Mouse (Mus musculus) cerebellum, postnatal 14 days (tissue): ENCODE data around the gene Vegfb.

ENCODE experiments used
- DNase-seq, 2 experiments: peaks; one replicate each; pipeline ENCODE4 v3.0.0; 2021; ENCODE audit warnings: mixed read lengths in 2 of 2

Vegfb gene

DNA sequence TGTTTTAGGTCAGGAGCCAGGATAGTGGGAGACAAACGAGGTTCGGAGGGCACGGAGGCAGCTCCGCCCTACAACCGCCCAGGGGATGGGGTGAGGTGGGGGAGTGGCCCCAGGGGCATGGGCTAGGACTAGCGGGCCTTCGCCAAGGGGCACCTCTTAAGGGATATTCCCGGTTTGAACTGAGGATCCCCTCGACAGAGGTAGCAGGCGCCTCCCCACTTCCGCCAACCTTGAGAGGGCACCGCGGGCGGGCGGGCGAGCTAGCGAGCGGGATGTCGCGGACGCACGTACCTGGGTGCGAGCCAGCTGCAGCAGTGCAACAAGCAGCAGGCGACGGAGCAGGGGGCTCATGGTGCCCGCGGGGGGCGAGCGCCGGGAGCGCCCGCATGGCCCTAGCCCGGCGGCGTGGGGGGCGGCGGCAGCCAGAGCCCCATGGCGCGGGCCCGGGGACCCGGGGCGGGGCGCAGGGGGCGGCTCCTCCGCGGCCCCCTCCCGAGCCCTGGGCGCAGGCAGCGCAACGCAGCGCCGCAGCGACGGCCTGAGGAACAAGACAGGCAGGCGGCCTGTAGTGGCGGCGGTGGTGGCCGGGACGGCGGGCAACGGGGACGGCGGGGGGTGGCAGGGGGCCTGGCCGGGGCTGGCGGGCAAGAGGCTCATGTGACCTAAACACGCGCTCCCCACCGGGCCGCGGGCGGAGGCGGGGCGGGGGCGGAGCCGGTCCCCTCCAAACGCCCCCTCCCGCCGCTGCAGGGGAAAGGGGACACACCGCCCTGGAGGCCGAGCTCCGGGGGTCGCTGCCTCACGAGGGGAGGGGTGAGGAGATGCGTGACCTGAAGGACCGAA, at the start of gene Vegfb:
Gene Vegfb, minus strand, starts transcription at position 591 of the 843 bp plus-strand sequence.
- peak; percentile 73 to 78 for DNase-seq

DNA sequence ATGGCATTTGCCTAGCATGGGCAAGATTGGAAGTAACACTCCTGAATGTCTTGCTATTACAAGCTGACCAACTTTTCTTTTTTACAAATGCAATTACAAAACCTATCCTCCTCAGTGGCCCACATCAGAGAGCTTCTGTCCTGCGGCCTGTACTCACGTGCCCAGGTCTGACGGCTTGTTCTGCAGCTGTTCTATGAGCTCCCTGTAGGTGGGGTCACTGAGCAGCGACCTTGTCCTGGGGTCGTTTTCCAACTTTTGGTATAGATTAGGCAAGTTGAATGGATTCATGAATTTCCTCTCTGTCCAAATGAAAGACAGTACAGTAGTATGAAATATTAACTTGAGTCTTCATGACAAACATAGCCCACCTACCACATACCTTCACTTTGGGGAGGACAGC, 46.6 kb upstream of the Vegfb start:
- no peak for DNase-seq

DNA sequence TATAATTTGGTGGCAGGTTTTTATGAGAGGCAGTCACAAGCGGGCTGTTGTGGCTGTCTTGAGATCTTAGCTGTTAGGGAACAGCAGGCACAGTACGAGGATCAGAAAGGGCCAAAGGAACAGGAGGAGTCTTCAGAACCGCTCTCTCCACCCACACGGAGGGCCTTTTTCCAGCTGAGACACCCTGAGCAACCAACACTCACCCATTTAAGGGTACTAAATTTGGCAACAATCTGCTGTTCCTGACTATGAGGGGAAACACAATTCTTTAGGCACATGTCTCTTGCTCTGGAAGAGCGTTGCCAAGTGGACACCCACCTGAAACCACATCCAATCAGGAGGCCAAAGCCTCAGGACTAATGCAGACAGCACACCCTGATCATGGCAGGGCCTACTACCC, 42.1 kb upstream of the Vegfb start:
- no peak for DNase-seq

DNA sequence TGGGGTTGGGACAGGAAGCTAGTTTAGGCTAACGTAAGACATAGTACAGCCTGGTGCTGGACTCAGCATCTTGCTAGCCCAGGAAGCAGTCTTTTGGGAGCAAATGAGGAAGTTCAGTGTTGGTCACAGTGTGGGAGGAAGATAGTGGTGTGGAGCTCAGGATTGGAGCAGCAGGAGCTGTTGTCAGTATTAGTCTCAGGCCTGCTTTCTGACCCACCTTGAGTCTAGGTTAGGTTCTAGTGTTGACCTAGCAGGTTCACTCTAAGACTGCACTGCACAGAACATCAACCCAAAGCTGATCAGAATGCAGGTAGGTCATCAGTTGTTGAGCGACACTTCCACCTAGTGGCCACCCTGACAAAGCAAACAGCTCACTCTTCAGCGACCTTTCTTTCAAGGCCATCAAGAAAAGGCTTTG, 32.8 kb upstream of the Vegfb start:
- DNase-seq = peak; percentile 80 to 83

DNA sequence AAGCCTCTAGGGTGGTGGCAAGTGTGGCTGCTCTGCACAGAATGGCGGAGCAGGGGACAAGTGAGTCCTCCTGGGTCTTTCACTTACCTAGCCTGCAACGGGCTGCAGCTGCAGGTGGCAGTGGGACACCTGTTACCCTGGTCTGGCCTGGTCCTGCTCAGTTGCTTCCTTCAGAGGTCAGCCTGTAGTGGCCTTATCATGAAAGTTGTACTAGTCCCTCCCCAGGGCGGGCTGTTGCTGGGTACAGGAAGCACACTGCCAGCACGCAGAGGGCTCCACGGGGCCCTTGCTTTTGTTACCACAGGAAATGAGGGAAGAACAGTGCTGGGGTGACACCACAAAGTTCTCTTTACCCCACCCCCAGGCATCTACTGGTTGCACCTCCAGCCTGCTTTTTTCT, 31.7 kb upstream of the Vegfb start, which contains the start of gene Fermt3:
Gene Fermt3, minus strand, starts transcription at position 279 of the 400 bp plus-strand sequence.
- no peak for DNase-seq

DNA sequence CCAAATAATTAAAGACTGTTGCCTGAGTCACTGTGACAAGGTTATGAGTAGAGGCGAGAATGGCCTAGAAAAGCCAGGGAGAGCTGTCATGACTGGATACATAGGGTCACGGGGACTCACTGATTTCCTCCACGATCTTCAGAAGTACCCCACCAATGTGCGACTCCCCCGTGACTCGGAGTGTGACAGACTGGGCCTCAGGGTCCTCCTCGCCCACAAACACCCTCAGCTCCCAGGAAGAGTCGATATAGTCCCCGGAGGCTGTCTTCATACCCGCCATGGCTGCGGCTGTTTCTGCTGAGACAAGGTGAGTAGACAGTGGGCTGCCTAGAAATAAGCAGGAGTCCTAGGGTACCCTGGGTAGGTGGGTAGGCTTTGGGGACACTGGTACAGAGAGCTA, 31.1 kb upstream of the Vegfb start:
- DNase-seq = no peak

- DNase-seq = no peak
Measured at GRCm38 (mm10) chr19:7017541-7018457, 30.3 kb upstream of the Vegfb start.

DNA sequence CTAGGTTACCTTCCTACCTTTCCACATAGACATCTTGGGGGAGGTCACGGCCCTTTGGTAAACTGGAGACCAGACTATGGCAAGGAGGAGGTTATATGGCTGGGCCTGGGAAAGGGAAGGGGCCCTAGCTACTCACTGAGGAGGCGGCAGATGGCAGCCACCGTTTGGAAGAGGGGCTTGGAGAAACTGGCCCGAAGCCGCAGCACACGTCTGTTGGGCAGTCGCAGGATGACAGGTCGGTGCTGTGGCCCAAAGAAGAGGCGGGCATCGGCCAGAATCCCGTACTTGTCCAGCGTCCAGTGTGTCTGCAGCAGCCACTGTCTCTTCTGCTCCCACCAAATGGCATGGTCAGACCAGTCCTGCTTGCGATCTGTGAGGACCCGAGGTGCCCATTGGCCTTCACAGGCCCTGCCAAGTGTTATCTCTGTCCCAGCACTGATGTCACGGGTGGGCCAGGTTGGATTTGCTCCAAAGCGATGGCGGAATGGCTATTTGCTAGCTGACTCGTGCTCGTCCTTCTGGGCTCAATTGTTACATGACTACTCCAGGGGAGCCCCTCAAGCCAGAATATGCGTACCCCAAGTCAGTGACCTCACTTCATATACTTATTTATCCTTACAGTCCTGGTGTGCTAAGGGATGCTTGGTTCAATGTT, 27.2 kb upstream of the Vegfb start:
- DNase-seq = peak; percentile 55 to 78

- no peak for DNase-seq
Measured at GRCm38 (mm10) chr19:7013984-7014383, 26.5 kb upstream of the Vegfb start.

GRCm38 (mm10) chr19:7012426-7012825, 25.0 kb upstream of the Vegfb start:
- no peak for DNase-seq

GRCm38 (mm10) chr19:7006892-7007593, 19.6 kb upstream of the Vegfb start:
- no peak for DNase-seq

GRCm38 (mm10) chr19:6999360-7000063, 12.1 kb upstream of the Vegfb start:
- no peak for DNase-seq

DNA sequence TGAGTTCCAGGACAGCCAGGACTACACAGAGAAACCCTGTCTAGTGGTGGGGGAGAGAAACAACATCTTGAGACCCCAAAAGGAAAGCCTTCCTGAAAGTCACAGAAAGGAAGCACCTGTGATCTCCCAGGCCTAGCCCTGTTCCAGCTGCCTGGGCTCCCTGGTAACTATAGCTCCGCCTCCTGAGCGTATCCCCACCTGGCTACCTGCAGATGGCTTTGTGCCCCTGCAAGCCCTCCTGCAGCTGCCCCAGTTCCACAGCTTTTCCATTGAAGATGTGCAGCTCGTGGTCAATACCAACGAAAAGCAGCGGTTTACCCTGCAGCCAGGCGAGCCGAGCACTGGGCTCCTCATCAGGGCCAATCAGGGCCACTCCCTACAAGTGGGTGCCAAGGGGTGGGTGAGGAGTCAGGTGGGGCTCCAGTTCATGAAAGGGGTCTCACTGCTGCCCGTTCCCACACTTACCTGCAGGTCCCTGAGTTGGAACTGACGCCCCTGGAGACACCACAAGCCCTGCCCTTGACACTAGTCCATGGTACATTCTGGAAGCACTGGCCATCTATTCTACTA, 10.4 kb upstream of the Vegfb start:
- no peak for DNase-seq

- DNase-seq = peak; percentile 89
Measured at GRCm38 (mm10) chr19:6996006-6996405, 8.6 kb upstream of the Vegfb start, which contains the start of the genes Nudt22 and Trpt1. TSS of gene Nudt22 (minus strand) at chr19:6996117. TSS of gene Trpt1 (plus strand) at chr19:6996131.

- DNase-seq = peak; percentile 74 to 77
Measured at GRCm38 (mm10) chr19:6995255-6995991, 8.0 kb upstream of the Vegfb start.

GRCm38 (mm10) chr19:6994489-6994888, 7.0 kb upstream of the Vegfb start:
- no peak for DNase-seq

- DNase-seq = no peak
Measured at GRCm38 (mm10) chr19:6994002-6994401, 6.6 kb upstream of the Vegfb start.

GRCm38 (mm10) chr19:6993011-6993770, 5.7 kb upstream of the Vegfb start:
- DNase-seq = no peak

- peak; percentile 95 to 96 for DNase-seq
Measured at GRCm38 (mm10) chr19:6992011-6992858, 4.8 kb upstream of the Vegfb start, which contains the start of gene Dnajc4. TSS of gene Dnajc4 (minus strand) at chr19:6992572.
